Mouse (Mus musculus) adrenal gland, postnatal 14 days (tissue): ENCODE results near the gene Arid2. TPM values are rescaled to one million over a fixed set of nuclear protein-coding genes. Genes with fewer than 3 reads are reported as not detected.
"Not testable (repeated sequence)": the region's sequence is repeated elsewhere in the genome, so short reads cannot be mapped to it uniquely, and the experiment has no call there.

Experiments
- DNase-seq: peaks from one replicate; pipeline ENCODE4 v3.0.0; 2021; ENCODE audit warnings: mixed read lengths
- total RNA-seq: library from RNA; stranded (reverse); gene quantifications from 2 replicates; pipeline ENCODE4 v1.2.3, GENCODE M21; 2021

Gene Arid2
- total RNA-seq, 1 experiment from 2014 or later, result 38.4 TPM

GRCm38 (mm10) chr15:96286015-96286934 is 1.0 kb upstream of the Arid2 start:
- DNase-seq, result peak; percentile 97

- no peak for DNase-seq
Measured at GRCm38 (mm10) chr15:96286935-96287292, 404 bp upstream of the Arid2 start.

- DNase-seq, result peak; percentile 66
Measured at GRCm38 (mm10) chr15:96287976-96288835, 888 bp downstream of the Arid2 start.

GRCm38 (mm10) chr15:96288836-96289390 is 1.6 kb downstream of the Arid2 start:
- DNase-seq, result no peak

- no peak for DNase-seq
Measured at GRCm38 (mm10) chr15:96290001-96290400, 2.7 kb downstream of the Arid2 start.

GRCm38 (mm10) chr15:96293444-96293843 is 6.1 kb downstream of the Arid2 start:
- DNase-seq, result no peak

- DNase-seq, result no peak
Measured at GRCm38 (mm10) chr15:96297078-96297590, 9.8 kb downstream of the Arid2 start.

- DNase-seq, result no peak
Measured at GRCm38 (mm10) chr15:96297623-96298188, 10.4 kb downstream of the Arid2 start.

- no peak for DNase-seq
Measured at GRCm38 (mm10) chr15:96309310-96309709, 22.0 kb downstream of the Arid2 start.

GRCm38 (mm10) chr15:96312902-96313301 is 25.6 kb downstream of the Arid2 start:
- no peak for DNase-seq

GRCm38 (mm10) chr15:96315664-96316063 is 28.3 kb downstream of the Arid2 start:
- no peak for DNase-seq

GRCm38 (mm10) chr15:96319335-96319734 is 32.0 kb downstream of the Arid2 start:
- no peak for DNase-seq

- no peak for DNase-seq
Measured at GRCm38 (mm10) chr15:96325726-96326328, 38.5 kb downstream of the Arid2 start.

- DNase-seq, result not testable (repeated sequence)
Measured at GRCm38 (mm10) chr15:96328722-96329121, 41.4 kb downstream of the Arid2 start.

GRCm38 (mm10) chr15:96330536-96330935 is 43.2 kb downstream of the Arid2 start:
- DNase-seq, result no peak

GRCm38 (mm10) chr15:96332468-96333213 is 45.3 kb downstream of the Arid2 start:
- no peak for DNase-seq

GRCm38 (mm10) chr15:96333350-96333749 is 46.0 kb downstream of the Arid2 start:
- DNase-seq, result no peak

GRCm38 (mm10) chr15:96340924-96341323 is 53.6 kb downstream of the Arid2 start:
- no peak for DNase-seq

GRCm38 (mm10) chr15:96342097-96342496 is 54.8 kb downstream of the Arid2 start:
- DNase-seq, result no peak

- DNase-seq, result no peak
Measured at GRCm38 (mm10) chr15:96342871-96343270, 55.6 kb downstream of the Arid2 start.
